Mouse (Mus musculus): ENCODE data around the gene Aldh1b1. TPM values are rescaled to one million over a fixed set of nuclear protein-coding genes. Genes with fewer than 3 reads are reported as not detected.

The Aldh1b1 gene
- polyA plus RNA-seq (2015; fragmentation: Illumina TruSeq; extraction: RNeasy Lipid Tissue Mini Kit (QIAGEN cat#74804); ENCODE audit: insufficient read depth, low replicate concordance) = 3.8 TPM

DNA sequence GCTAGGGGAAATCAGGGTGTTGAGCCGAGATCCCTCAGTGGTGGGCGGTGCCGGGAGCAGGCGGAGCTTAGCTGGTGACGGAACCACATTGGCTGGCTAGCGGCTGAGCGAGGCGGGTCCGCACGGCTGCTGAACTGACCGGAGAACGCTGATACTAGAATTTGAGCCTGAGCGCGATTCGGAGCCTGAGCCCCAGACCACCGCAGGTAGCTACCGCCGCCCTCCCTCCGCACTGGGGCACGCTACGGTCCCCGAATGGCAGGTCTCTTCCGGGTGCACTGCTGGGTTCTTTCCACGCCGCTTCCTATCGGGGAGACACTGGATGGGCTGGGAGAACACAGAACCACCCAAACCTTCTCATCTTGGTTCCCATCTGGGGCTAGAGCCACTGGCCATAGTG is at the start of gene Aldh1b1:
TSS of gene Aldh1b1 (plus strand) at position 59 of the 400 bp plus-strand sequence.

DNA sequence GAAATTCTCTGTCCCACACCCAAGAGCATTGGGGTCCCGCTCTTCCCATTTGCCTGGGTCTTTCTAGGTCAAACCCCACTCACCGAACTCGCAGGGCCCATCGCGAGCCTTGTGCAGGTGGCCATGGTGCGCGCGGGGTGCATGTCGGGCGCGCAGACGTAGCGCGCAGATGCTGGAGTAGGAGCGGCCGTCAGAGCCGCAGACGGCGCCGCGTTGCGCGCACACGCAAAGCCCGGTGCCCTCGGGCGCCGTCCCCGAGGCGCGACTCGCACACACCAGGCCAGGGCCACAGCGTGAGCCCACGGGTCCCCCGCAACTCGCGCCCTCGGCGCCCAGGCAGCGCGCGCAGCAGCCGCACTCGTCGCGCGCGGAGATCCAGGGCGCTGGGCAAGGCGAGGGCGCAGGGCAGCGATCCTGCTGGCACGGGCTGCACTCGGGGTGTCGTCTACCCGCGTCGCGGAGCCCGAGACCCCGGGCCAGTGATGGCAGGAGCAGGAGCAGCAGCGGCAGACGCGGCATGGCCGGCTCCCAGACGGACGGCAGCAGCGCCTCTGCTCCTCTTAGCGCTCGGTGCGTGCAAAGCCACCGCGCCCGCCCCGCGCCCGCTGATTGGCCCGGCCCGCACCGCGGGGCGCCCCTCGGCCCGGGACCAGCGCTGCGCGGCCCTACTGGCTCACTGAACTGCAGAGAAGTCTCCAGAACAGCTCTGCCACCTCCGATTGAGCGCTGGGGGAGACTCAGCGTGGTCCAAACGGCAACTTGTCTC is 27.6 kb downstream of the Aldh1b1 start, which contains the start of gene Igfbpl1:
TSS of gene Igfbpl1 (minus strand) at position 649 of the 766 bp plus-strand sequence.

DNA sequence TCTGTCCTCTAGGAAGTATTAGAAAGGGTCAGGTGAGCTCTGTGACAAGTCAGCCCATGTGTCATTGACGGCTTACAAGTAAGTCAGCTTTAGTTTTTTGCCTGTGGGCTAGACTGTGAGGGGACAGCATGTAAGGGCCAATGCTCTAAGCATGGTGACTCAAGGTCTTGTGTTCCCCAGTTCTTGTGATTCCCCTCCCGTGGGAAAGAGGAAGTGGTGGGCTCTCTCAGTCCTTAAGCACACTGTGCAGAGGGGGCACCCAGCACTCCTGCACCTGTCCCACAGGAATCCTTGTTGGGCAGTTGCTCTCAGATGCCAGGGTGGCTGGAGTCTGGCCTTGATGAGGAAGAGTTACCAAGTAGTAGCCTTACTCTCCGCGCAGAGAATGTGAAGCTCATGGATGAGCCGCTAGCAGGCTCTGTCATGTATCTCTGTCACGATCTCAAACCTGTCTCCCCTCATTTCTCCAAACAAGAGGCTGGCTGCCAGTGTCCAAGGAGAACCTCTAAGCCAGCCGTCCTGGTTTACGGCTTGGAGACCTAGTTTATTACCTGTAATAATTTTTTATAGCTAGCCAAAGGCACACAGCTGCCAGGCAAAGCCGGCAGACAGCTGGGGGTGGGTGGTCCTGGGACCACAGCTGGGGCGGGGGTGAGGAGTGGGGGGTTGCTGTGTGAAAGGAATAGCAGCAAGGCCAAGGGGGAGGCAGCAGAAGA is 49.4 kb downstream of the Aldh1b1 start, which contains the start of gene Stra6l:
TSS of gene Stra6l (plus strand) at position 556 of the 716 bp plus-strand sequence.

Other genes with a start within 250 kb of the Aldh1b1 start
- not detected for gene Igfbpl1, start 27.9 kb downstream of the Aldh1b1 start, polyA plus RNA-seq (2015; fragmentation: Illumina TruSeq; extraction: RNeasy Lipid Tissue Mini Kit (QIAGEN cat#74804); ENCODE audit: insufficient read depth, low replicate concordance)
- 14.8 TPM for gene Stra6l, start 49.6 kb downstream of the Aldh1b1 start, polyA plus RNA-seq (2015; fragmentation: Illumina TruSeq; extraction: RNeasy Lipid Tissue Mini Kit (QIAGEN cat#74804); ENCODE audit: insufficient read depth, low replicate concordance)
- gene Ccdc180, start 91.3 kb downstream of the Aldh1b1 start, polyA plus RNA-seq (2015; fragmentation: Illumina TruSeq; extraction: RNeasy Lipid Tissue Mini Kit (QIAGEN cat#74804); ENCODE audit: insufficient read depth, low replicate concordance) = 0.41 TPM
- gene Tdrd7, start 166.3 kb downstream of the Aldh1b1 start, polyA plus RNA-seq (2015; fragmentation: Illumina TruSeq; extraction: RNeasy Lipid Tissue Mini Kit (QIAGEN cat#74804); ENCODE audit: insufficient read depth, low replicate concordance) = 36.4 TPM
- gene Tmod1, start 239.9 kb downstream of the Aldh1b1 start, polyA plus RNA-seq (2015; fragmentation: Illumina TruSeq; extraction: RNeasy Lipid Tissue Mini Kit (QIAGEN cat#74804); ENCODE audit: insufficient read depth, low replicate concordance) = 5.1 TPM

All from spleen, adult 10 weeks (tissue).